8 mouse cellular contexts compared by ENCODE assay signal in the genomic region with DNA sequence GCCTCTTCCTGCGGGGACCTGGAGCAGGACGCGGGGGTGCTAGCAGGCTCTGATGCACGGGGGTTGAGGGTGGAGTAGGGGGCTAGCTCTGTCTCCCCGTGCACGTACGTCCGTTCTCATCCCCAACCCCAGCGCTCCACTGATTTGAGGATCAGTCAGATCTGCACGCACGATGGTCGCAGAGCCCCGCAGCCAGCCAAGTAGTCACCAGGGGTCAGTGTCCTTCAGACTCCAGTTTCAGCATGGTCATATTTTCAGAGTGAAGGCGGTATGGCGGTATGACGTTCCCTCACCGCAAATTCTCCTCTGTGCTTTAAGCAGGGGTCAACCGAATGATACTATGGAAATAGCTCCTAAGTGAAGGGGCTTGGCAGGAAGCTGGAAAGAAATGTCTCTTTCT. TPM values are rescaled to one million over a fixed set of nuclear protein-coding genes. Genes with fewer than 3 reads are reported as not detected.
DNase-seq lines count a peak whose midpoint lies in the region; ATAC-seq and TF ChIP-seq lines count a peak whose summit lies in the region.

No protein-coding gene starts in this region.

- no peak for ATAC-seq in heart, embryonic 11.5 days (replicated peaks; ENCODE audit: insufficient number of reproducible peaks, low FRiP score, low TSS enrichment)
- no peak for ATAC-seq in forebrain, embryonic 13.5 days
- ATAC-seq in liver, postnatal 0 days, result no peak
- no peak for ATAC-seq in monocyte, adult 5-6 weeks (replicated peaks; ENCODE audit: insufficient number of reproducible peaks, low FRiP score, low TSS enrichment, poor library complexity, severe bottlenecking)

- DNase-seq in heart, postnatal 10 days, result no peak
- DNase-seq in NIH3T3 (ENCODE audit: low read depth), result peak; percentile 7
- DNase-seq in liver, postnatal 0 days, result no peak
- no peak for DNase-seq in layer of hippocampus, adult 9-11 months
- DNase-seq in spleen, postnatal 4 days (ENCODE audit: low spot score in 2 of 2), result no peak

- no peaks in the 10 kb centered on the region for H3K36me3 ChIP-seq in heart, embryonic 11.5 days (ENCODE audit: control insufficient read depth, insufficient read depth, low read length)
- no peaks in the 10 kb centered on the region for H3K36me3 ChIP-seq in forebrain, embryonic 13.5 days (ENCODE audit: poor library complexity, severe bottlenecking)
- H3K36me3 ChIP-seq in liver, postnatal 0 days (replicated peaks; ENCODE audit: insufficient read depth, low read length), result no peaks in the 10 kb centered on the region

- H3K4me2 ChIP-seq in heart, embryonic 11.5 days, result peak overlapping the region; percentile 93
- peak overlapping the region; percentile 99 for H3K4me2 ChIP-seq in forebrain, embryonic 13.5 days
- H3K4me2 ChIP-seq in liver, postnatal 0 days (ENCODE audit: low read depth, low read length), result peak overlapping the region; percentile 61

- intact Hi-C loops in heart, postnatal 10 days (cut with DNase I), result no loop called here

- TF ChIP-seq CTCF in liver, postnatal 0 days (IDR thresholded peaks at IDR 0.05; ENCODE audit: low read depth), result no peak

- no peak for TF ChIP-seq EP300 in liver, postnatal 0 days (IDR thresholded peaks at IDR 0.05; ENCODE audit: low read depth)

- H3K9ac ChIP-seq in heart, embryonic 11.5 days (ENCODE audit: low read depth, low read length), result no peak overlapping the region
- H3K9ac ChIP-seq in forebrain, embryonic 13.5 days, result peak overlapping the region; percentile 62
- no peak overlapping the region for H3K9ac ChIP-seq in liver, postnatal 0 days (replicated peaks)

- no peak overlapping the region for H3K27ac ChIP-seq in heart, embryonic 11.5 days (ENCODE audit: low read depth, low read length)
- no peak overlapping the region for H3K27ac ChIP-seq in forebrain, embryonic 13.5 days
- H3K27ac ChIP-seq in liver, postnatal 0 days (ENCODE audit: low read depth), result no peak overlapping the region

- peak overlapping the region; percentile 50 for H3K4me3 ChIP-seq in heart, embryonic 11.5 days (ENCODE audit: low read depth, low read length)
- H3K4me3 ChIP-seq in forebrain, embryonic 13.5 days, result peak overlapping the region; percentile 60
- H3K4me3 ChIP-seq in liver, postnatal 0 days (ENCODE audit: low read depth, low read length), result 0 out of 2 replicates have a peak overlapping the region, but pooled peaks have one; percentile 30

- H3K4me1 ChIP-seq in heart, embryonic 11.5 days (ENCODE audit: control insufficient read depth, insufficient read depth, low read length), result no peaks in the 10 kb centered on the region; the same call in 1 of the 2 replicates
- H3K4me1 ChIP-seq in forebrain, embryonic 13.5 days, result peaks cover 18% of the 10 kb centered on the region
- H3K4me1 ChIP-seq in liver, postnatal 0 days (ENCODE audit: insufficient read depth), result peaks cover 3% of the 10 kb centered on the region

- no peaks in the 10 kb centered on the region for H3K9me3 ChIP-seq in heart, embryonic 11.5 days (replicated peaks; ENCODE audit: control insufficient read depth, low read length)
- no peaks in the 10 kb centered on the region for H3K9me3 ChIP-seq in forebrain, embryonic 13.5 days (replicated peaks)
- H3K9me3 ChIP-seq in liver, postnatal 0 days (ENCODE audit: low read length), result no peaks in the 10 kb centered on the region

- H3K27me3 ChIP-seq in heart, embryonic 11.5 days (ENCODE audit: control insufficient read depth, insufficient read depth, low read length), result peaks cover 53% of the 10 kb centered on the region
- H3K27me3 ChIP-seq in forebrain, embryonic 13.5 days, result peaks cover 30% of the 10 kb centered on the region
- peaks cover 30% of the 10 kb centered on the region for H3K27me3 ChIP-seq in liver, postnatal 0 days (ENCODE audit: insufficient read depth, low read length)

- WGBS in heart, embryonic 11.5 days (ENCODE audit: insufficient replicate concordance), result 8% methylated on average over 18 of the region's 18 CpGs
- 7% methylated on average over 18 of the region's 18 CpGs for WGBS in forebrain, embryonic 13.5 days
- WGBS in liver, postnatal 0 days (ENCODE audit: insufficient replicate concordance), result 8% methylated on average over 18 of the region's 18 CpGs

RNA-seq across cellular contexts. Expression of a gene that starts 0.7 kb away (rescaled TPM):
- polyA plus RNA-seq in heart, embryonic 11.5 days (2014; fragmentation: Nextera tagmentation; extraction: Ambion mirVana), result 0.04 TPM in 1 of 2 replicates, not detected in the other
- total RNA-seq in heart, postnatal 10 days (2021), result 1 to 10 TPM in 1 of 2 experiments, under 1 TPM in 1; 0.62 to 1.1 TPM
- 3.2 and 4.5 TPM in 2 replicates for polyA plus RNA-seq in forebrain, embryonic 13.5 days (2015; fragmentation: Nextera tagmentation; extraction: Ambion mirVana)
- polyA plus RNA-seq in liver, postnatal 0 days (2015; fragmentation: Nextera tagmentation; extraction: Ambion mirVana), result 0.11 TPM in 1 of 2 replicates, not detected in the other
- 0.43 TPM in 1 of 3 replicates, not detected in the others for total RNA-seq in monocyte, adult 5-6 weeks (2017)

RNA-seq across cellular contexts. Expression of a gene that starts 17.2 kb away (rescaled TPM):
- polyA plus RNA-seq in heart, embryonic 11.5 days (2014; fragmentation: Nextera tagmentation; extraction: Ambion mirVana), result not detected in 2 replicates
- not detected for total RNA-seq in heart, postnatal 10 days (2021)
- polyA plus RNA-seq in forebrain, embryonic 13.5 days (2015; fragmentation: Nextera tagmentation; extraction: Ambion mirVana), result not detected in 2 replicates
- not detected in 2 replicates for polyA plus RNA-seq in liver, postnatal 0 days (2015; fragmentation: Nextera tagmentation; extraction: Ambion mirVana)
- 0.39 TPM in 1 of 3 replicates, not detected in the others for total RNA-seq in monocyte, adult 5-6 weeks (2017)

RNA-seq across cellular contexts. Expression of a gene that starts 41.3 kb away (rescaled TPM):
- not detected in 2 replicates for polyA plus RNA-seq in heart, embryonic 11.5 days (2014; fragmentation: Nextera tagmentation; extraction: Ambion mirVana)
- not detected for total RNA-seq in heart, postnatal 10 days (2021)
- polyA plus RNA-seq in forebrain, embryonic 13.5 days (2015; fragmentation: Nextera tagmentation; extraction: Ambion mirVana), result not detected in 2 replicates
- not detected in 2 replicates for polyA plus RNA-seq in liver, postnatal 0 days (2015; fragmentation: Nextera tagmentation; extraction: Ambion mirVana)
- total RNA-seq in monocyte, adult 5-6 weeks (2017), result not detected in 3 replicates

RNA-seq across cellular contexts. Expression of a gene that starts 48.6 kb away (rescaled TPM):
- polyA plus RNA-seq in heart, embryonic 11.5 days (2014; fragmentation: Nextera tagmentation; extraction: Ambion mirVana), result not detected in 2 replicates
- total RNA-seq in heart, postnatal 10 days (2021), result not detected
- polyA plus RNA-seq in forebrain, embryonic 13.5 days (2015; fragmentation: Nextera tagmentation; extraction: Ambion mirVana), result not detected in 2 replicates
- polyA plus RNA-seq in liver, postnatal 0 days (2015; fragmentation: Nextera tagmentation; extraction: Ambion mirVana), result not detected in 2 replicates
- not detected in 3 replicates for total RNA-seq in monocyte, adult 5-6 weeks (2017)
